Mouse (Mus musculus) kidney, adult 2 months (tissue): ENCODE measurements around the gene 4632433K11Rik.

ENCODE experiments used
- CTCF ChIP-seq: fragments of 200-500 bp; conservative IDR thresholded peaks from 2 replicates; pipeline ENCODE4 v1.5.1; 2011; ENCODE audit warnings: low read depth, mild to moderate bottlenecking, control low read depth, low read length, moderate library complexity, mixed read lengths; ENCODE audit not compliant: insufficient read depth, insufficient read length
- POLR2A ChIP-seq: fragments of 200-500 bp; IDR thresholded peaks from one replicate; pipeline ENCODE4 v1.6.1; 2011; ENCODE audit warnings: low read depth, low read length, control low read depth

DNA sequence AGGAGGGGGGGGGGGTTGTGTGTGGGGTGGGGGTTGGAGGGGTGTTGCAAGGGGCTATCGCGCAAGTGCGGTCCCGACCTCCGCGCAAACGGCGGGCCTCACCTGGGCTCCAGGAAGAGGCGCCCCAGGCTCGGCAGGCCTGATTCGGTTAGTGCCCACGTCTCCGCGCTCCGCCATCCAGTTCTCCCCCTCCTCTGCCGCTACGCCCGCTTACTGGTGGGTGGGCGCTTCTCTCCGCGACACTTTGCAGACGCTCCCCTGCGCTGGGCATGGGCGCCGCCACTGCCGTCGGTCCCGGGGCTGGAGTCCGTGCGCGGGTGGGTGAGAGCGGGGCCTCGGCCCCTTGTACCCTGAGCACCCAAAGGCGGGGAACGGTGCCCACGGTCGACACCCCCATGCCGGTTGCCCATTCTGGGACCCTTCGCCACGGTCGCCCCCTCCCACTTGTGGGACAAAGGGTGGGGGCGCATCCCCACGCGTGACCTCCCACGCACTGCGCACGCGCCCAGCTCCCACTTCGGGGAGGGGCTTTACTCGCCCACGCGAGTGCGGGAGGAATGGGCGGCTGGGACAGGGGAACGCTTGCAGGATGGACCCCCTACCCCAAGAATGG, 22.8 kb downstream of the 4632433K11Rik start:
- TF ChIP-seq CTCF (no peak), POLR2A (no peak)
